Mouse (Mus musculus): ENCODE results near the gene Slc25a43.
A peak's percentile ranks its signal among the peaks of the same experiment; 100 is the strongest.

GRCm38 (mm10) chrX:36796163-36796581 is 52.7 kb downstream of the Slc25a43 start:
- TF ChIP-seq EP300 (IDR thresholded peaks at IDR 0.05; ENCODE audit: insufficient read depth, low read depth, low read length) = peak; percentile 66
- TF ChIP-seq CTCF (IDR thresholded peaks at IDR 0.05; ENCODE audit: low read depth, low read length) = peak; percentile 59
